Mouse (Mus musculus) lung, adult 2 months (tissue): Measurements from ENCODE around the gene Elf4.
"Not testable (repeated sequence)": the region's sequence is repeated elsewhere in the genome, so short reads cannot be mapped to it uniquely, and the experiment has no call there.

ENCODE experiments used
- CTCF ChIP-seq: fragments of 200-500 bp; IDR thresholded peaks from 2 replicates; pipeline ENCODE4 v1.5.1; 2011; ENCODE audit warnings: mild to moderate bottlenecking, low read length, control low read depth; ENCODE audit not compliant: insufficient read depth
- POLR2A ChIP-seq: fragments of 200-500 bp; IDR thresholded peaks from 2 replicates; pipeline ENCODE4 v1.6.1; 2011; ENCODE audit warnings: low read depth, mild to moderate bottlenecking, control low read depth, low read length, borderline replicate concordance; ENCODE audit errors: extremely low read depth

DNA sequence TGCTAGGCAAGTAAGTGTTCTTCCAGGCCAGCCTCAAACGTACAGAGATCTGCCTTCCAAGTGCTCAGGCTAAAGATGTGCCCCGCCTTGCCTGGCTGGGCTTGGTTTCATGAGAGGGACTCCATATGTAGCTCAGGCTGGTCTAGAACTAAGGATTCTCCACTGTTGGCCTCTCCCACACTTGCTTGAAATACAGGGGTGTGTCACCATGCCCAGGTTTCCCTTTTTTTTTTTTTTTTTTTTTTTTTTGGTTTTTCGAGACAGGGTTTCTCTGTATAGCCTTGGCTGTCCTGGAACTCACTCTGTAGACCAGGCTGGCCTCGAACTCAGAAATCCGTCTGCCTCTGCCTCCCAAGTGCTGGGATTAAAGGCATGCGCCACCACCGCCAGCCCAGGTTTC is 26.9 kb downstream of the Elf4 start:
- not testable (repeated sequence) for TF ChIP-seq CTCF, POLR2A
